Mouse (Mus musculus): ENCODE data around the gene Hnrnpa3. TPM values are rescaled to one million over a fixed set of nuclear protein-coding genes. Genes with fewer than 3 reads are reported as not detected.

Hnrnpa3 gene
- polyA plus RNA-seq, 1 experiment from 2014 or later, result 360 TPM

DNA sequence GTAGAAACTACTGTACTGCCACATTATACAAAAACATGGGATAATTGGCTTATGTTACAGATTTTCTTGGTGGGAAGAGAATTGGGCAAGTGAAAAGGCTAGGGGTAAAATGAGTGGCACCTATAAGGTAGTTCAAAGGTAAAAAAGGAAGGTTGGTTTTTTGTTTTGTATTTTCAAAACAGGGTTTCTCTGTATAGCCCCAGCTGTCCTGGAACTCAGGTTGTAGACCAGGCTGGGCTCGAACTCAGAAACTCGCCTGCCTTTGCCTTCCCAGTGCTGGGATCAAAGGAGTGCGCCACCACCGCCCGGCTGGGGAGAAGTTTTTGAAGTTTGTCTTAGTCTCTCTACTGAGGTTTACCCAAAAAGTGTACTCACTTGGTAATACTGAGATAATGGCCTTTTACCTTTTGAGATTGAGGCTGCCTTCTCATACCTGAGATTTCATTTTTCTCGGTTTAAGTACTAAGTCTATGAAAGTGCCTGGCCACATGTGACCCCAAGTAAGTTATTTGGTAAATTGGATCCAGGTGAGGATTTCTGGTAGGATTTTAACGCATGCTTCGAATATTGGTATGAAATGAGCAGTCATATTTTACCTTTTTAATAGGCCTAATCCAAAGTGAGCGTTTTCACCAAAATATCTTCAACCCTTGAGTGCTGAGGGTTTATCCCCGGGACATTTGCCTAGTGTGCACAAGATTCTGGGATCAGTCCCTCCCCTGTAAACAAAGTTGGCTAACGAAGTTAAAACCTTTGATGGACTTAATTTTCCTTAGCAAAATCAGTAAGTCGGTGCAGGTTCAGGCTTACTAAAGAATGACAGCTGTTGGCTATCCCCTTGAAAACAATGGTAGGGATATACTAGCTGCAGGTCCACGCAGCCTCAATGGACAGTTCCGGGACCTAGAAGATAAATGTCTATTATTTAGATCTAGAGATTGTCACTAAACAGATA, 10.7 kb downstream of the Hnrnpa3 start:
- Histone ChIP-seq H3K27ac (no peak overlapping the region), H3K36me3 (peaks cover 3% of the 10 kb centered on the region; the same call in 1 of the 2 replicates), H3K4me2 (replicated peaks) (no peak overlapping the region), H3K9ac (no peak overlapping the region), H3K4me3 (no peak overlapping the region), H3K4me1 (no peaks in the 10 kb centered on the region), H3K9me3 (replicated peaks) (no peaks in the 10 kb centered on the region), H3K27me3 (no peaks in the 10 kb centered on the region)
- WGBS, result 44% methylated on average over 14 of the region's 14 CpGs
- no peak for ATAC-seq (ENCODE audit: low FRiP score)

DNA sequence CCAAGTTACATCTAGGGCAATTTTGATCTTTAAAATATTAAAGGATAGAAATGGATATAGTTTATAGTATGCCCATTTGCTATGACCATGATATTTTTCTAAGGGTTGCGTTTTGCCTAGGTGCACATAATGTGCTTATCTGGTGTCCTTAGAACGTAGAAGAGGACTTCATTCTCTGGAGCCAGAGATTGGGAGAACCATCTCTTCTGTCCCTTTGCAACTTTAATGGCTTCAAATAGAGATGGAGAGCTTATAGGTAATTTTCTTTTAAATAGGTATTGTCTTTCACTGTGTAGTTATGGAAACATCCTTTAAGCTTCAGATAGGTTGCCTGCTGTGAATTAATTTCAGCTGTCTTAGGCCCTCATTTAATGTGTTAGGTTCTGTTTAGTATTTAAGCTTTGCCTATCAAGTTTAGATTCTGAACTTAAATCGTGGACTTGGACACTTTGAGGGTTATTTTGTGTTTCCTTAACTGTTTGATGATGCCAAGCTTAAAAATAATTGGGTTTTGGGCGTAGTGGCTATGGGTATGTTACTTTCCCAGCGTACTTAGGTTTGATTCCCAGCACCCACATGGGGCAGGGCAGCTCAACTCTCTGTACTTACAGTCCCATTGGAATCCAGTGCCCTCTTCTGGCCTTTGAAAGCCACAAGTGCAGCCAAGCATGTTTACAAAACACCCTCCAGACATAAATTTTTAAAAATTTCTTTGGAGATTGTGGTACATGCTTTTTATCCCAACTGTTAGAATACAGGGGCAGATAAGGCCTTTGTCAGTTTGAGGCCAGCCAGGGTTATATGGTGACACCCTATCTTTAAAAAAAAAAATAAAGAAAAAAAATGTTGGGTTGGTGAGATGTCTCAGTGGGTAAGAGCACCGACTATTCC, 11.6 kb downstream of the Hnrnpa3 start:
- Histone ChIP-seq H3K27ac (no peak overlapping the region), H3K4me3 (no peak overlapping the region), H3K9ac (no peak overlapping the region), H3K36me3 (no peaks in the 10 kb centered on the region), H3K27me3 (no peaks in the 10 kb centered on the region), H3K4me1 (no peaks in the 10 kb centered on the region), H3K4me2 (replicated peaks) (no peak overlapping the region), H3K9me3 (replicated peaks) (no peaks in the 10 kb centered on the region)
- 87% methylated on average over 6 of the region's 6 CpGs for WGBS
- ATAC-seq (ENCODE audit: low FRiP score), result no peak

DNA sequence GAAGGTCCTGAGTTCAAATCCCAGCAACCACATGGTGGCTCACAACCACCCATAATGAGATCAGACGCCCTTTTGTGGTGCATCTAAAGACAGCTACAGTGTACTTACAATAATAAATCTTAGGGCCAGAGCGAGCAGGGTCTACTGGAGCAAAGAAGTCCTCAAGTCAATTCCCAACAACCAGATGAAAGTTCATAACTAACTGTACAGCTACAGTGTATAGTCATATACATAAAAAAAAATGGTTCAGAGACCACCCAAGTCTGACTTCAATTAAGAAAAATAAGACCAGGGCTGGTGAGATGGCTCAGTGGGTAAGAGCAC, 12.2 kb downstream of the Hnrnpa3 start:
- 89% methylated on average over 2 of the region's 2 CpGs for WGBS
- H3K4me1 ChIP-seq, result no peaks in the 10 kb centered on the region
- H3K4me3 ChIP-seq, result no peak overlapping the region
- no peaks in the 10 kb centered on the region for H3K36me3 ChIP-seq
- no peak overlapping the region for H3K27ac ChIP-seq
- no peaks in the 10 kb centered on the region for H3K27me3 ChIP-seq
- H3K4me2 ChIP-seq (replicated peaks), result no peak overlapping the region
- H3K9ac ChIP-seq, result no peak overlapping the region
- no peak for ATAC-seq (ENCODE audit: low FRiP score)
- H3K9me3 ChIP-seq (replicated peaks), result no peaks in the 10 kb centered on the region

DNA sequence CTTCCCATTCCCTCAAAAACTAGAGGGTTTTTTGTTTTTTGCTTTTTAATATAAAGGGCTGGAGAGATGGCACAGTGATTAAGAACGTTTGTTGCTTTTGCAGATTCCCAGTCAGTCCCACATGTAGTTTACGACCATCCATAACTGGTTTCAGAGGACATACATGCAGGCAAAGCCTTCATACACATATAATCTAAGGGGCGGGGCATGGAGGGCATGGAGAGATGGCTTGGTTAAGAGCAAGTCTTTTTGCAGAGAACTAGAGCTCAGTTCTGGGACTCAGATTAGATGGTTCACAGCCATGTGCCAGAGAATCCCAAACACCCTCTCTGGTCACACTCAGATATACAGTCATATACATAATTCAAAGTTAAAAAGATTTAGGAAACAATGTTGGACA, 13.5 kb downstream of the Hnrnpa3 start:
- no peaks in the 10 kb centered on the region for H3K9me3 ChIP-seq (replicated peaks)
- no peaks in the 10 kb centered on the region for H3K36me3 ChIP-seq
- H3K4me1 ChIP-seq, result peaks cover 4% of the 10 kb centered on the region
- ATAC-seq (ENCODE audit: low FRiP score), result no peak
- no peaks in the 10 kb centered on the region for H3K27me3 ChIP-seq
- 82% methylated on average over 3 of the region's 3 CpGs for WGBS
- H3K4me3 ChIP-seq, result no peak overlapping the region
- no peak overlapping the region for H3K27ac ChIP-seq
- H3K9ac ChIP-seq, result no peak overlapping the region
- H3K4me2 ChIP-seq (replicated peaks), result no peak overlapping the region

DNA sequence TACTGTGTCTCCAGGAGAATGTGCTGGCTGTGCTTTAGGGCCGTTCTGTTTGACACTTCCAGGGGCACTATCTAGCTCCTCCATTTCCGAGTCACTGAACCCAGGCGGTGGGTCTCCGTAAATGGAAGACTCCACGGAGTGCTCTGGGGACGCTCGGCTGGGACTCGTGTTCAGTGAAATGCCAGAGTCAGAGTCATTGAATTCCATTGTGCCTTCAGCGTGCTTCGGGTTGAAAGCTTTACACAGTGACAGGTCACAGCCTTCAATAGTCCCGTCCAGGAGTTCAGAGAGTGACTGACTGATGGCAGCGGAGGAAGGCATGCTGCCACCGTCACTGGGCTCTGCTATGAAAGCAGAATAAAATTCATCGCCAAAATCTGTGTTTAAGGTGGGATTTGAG, 17.5 kb downstream of the Hnrnpa3 start:
- WGBS, result 65% methylated on average over 14 of the region's 14 CpGs
- H3K27ac ChIP-seq, result no peak overlapping the region
- H3K9ac ChIP-seq, result no peak overlapping the region; the same call in 1 of the 2 replicates
- H3K4me1 ChIP-seq, result peaks cover 4% of the 10 kb centered on the region
- H3K27me3 ChIP-seq, result no peaks in the 10 kb centered on the region
- H3K4me2 ChIP-seq (replicated peaks), result 0 out of 2 replicates have a peak overlapping the region, but pooled peaks have one; percentile 4
- H3K36me3 ChIP-seq, result no peaks in the 10 kb centered on the region
- no peak overlapping the region for H3K4me3 ChIP-seq
- ATAC-seq (ENCODE audit: low FRiP score), result no peak
- H3K9me3 ChIP-seq (replicated peaks), result no peaks in the 10 kb centered on the region

DNA sequence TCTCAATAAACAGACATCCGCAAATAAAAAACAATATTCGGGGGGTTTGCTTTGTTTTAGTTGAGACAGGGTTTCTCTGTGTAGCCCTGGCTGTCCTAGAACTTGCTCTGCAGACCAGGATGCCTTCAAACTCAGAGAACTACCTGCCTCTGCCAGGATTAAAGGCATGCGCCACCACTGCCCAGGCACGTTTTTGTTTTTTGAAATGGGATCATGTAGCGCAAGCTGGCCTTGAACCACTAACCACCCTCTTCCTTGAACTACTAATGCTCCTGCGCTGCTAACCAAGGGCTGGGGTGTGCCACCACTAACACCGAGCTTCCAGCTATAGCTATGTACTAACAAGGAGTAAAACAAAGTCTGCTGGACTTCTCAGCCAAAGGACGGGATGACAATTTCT, 20.9 kb downstream of the Hnrnpa3 start:
- H3K27me3 ChIP-seq, result no peaks in the 10 kb centered on the region
- H3K9ac ChIP-seq, result no peak overlapping the region
- no peaks in the 10 kb centered on the region for H3K9me3 ChIP-seq (replicated peaks)
- H3K36me3 ChIP-seq, result no peaks in the 10 kb centered on the region
- H3K27ac ChIP-seq, result no peak overlapping the region
- 92% methylated on average over 8 of the region's 8 CpGs for WGBS
- no peak overlapping the region for H3K4me3 ChIP-seq
- no peak overlapping the region for H3K4me2 ChIP-seq (replicated peaks)
- ATAC-seq (ENCODE audit: low FRiP score), result no peak
- H3K4me1 ChIP-seq, result peaks cover 4% of the 10 kb centered on the region

DNA sequence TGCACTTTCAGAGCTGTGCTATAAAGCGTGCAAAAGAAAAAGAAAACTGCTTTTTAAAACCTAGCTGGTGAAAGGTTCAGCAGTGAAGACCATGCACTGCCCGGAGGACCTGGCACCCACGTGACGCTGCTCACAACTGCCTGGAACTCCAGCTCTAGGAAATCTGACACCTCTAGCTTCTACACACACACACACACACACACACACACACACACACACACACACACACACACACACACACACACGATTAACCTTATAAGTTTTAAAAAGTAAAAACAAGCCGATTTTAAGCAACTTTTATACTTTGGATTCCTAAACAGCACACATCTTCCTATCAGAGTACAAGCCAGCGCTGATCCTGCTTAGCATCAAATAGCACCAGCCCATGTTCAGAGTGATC, 22.4 kb downstream of the Hnrnpa3 start:
- 63% methylated on average over 7 of the region's 7 CpGs for WGBS
- no peaks in the 10 kb centered on the region for H3K36me3 ChIP-seq
- H3K4me2 ChIP-seq (replicated peaks), result no peak overlapping the region
- H3K4me1 ChIP-seq, result peaks cover 4% of the 10 kb centered on the region
- H3K9ac ChIP-seq, result no peak overlapping the region
- no peak overlapping the region for H3K4me3 ChIP-seq
- ATAC-seq (ENCODE audit: low FRiP score), result no peak
- H3K9me3 ChIP-seq (replicated peaks), result no peaks in the 10 kb centered on the region
- H3K27ac ChIP-seq, result no peak overlapping the region
- no peaks in the 10 kb centered on the region for H3K27me3 ChIP-seq

DNA sequence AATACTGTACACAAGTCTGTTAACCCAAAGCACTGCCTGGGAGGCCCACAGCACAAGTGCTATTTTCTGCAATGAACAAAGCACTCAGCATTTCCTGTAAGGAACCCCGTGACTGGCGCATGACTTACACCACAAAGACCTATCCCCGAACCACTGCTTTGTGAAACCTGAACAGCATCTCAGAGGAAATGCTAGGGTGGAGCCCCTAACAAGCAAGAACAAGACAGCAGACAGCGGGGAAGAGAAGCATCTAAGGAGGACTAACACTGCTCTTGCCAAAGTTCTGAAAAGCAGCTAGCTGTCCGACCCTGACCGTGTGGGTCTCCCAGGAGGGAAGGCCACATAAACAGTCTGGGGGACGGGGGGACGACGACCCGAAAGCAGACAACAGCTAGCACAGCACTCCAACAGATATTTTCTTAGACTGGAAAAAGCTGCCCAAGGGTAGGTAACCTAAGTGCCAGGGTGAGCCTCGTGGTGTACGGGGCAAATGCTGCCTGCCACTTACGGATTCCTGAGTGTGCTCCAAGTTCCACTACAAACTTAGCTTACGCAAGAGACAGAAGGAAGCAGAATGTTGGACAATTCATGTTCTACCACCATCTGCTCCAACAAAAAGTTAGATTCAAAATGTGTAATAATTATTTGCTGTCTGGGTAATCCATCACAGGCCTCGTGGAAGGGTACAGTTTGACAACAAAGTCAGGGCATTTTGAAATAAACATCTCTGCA, 24.1 kb downstream of the Hnrnpa3 start:
- no peak overlapping the region for H3K9ac ChIP-seq
- ATAC-seq (ENCODE audit: low FRiP score), result no peak
- WGBS, result 66% methylated on average over 15 of the region's 15 CpGs
- H3K4me2 ChIP-seq (replicated peaks), result no peak overlapping the region
- H3K4me1 ChIP-seq, result no peaks in the 10 kb centered on the region
- no peaks in the 10 kb centered on the region for H3K9me3 ChIP-seq (replicated peaks)
- H3K27me3 ChIP-seq, result no peaks in the 10 kb centered on the region
- peak overlapping the region; percentile 24; the same call in 1 of the 2 replicates for H3K27ac ChIP-seq
- H3K36me3 ChIP-seq, result no peaks in the 10 kb centered on the region
- no peak overlapping the region for H3K4me3 ChIP-seq

DNA sequence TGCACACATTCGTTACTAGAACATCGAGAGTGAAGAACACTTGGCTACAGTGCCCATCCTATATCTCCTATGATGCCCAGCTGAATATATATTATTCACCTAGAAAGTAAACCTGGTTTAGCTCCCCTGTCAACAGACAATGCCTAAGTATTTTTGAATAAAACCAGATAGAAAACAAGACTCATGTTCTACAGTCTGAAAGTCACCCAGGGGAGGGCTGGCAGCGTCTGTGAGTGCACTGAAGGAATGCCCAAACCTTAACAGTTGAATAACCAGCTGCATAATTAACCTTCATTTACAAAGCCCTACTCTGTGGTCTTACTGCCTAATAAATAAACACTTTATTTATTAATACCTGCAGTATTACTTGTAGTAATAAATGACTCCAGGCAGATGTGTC, 25.5 kb downstream of the Hnrnpa3 start:
- no peak for ATAC-seq (ENCODE audit: low FRiP score)

DNA sequence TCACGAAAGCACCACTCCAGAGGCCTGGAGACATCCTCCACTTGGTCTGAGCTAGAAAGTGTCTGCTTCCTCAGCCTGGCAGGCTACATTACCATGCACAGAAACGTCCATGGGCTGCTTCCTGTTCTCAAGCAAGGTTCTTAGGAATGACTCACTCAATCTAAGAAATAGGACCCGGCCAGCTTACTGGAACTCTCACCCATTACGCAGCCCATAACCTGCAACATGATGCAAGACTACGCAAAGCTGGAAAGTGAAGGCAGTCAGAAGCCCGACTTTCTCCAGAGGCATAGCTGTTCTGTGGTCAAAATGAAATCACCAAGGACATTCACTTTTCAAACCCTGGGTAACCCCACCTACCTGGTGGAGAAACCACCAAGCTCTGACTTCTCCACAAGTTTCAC, 26.4 kb downstream of the Hnrnpa3 start:
- Histone ChIP-seq H3K4me1 (no peaks in the 10 kb centered on the region), H3K9ac (no peak overlapping the region), H3K36me3 (no peaks in the 10 kb centered on the region), H3K27me3 (no peaks in the 10 kb centered on the region), H3K4me3 (no peak overlapping the region), H3K9me3 (replicated peaks) (no peaks in the 10 kb centered on the region), H3K4me2 (replicated peaks) (no peak overlapping the region), H3K27ac (no peak overlapping the region)
- 85% methylated on average over 6 of the region's 6 CpGs for WGBS
- ATAC-seq (ENCODE audit: low FRiP score), result no peak

More for the DNA sequence above, 25.5 kb downstream of the Hnrnpa3 start:
- no peaks in the 10 kb centered on the region for H3K9me3 ChIP-seq (replicated peaks)
- no peak overlapping the region for H3K9ac ChIP-seq
- no peaks in the 10 kb centered on the region for H3K27me3 ChIP-seq
- H3K4me3 ChIP-seq, result no peak overlapping the region
- H3K4me1 ChIP-seq, result no peaks in the 10 kb centered on the region
- H3K4me2 ChIP-seq (replicated peaks), result no peak overlapping the region
- H3K36me3 ChIP-seq, result no peaks in the 10 kb centered on the region
- no peak overlapping the region for H3K27ac ChIP-seq
- WGBS, result 81% methylated on average over 3 of the region's 3 CpGs

DNA sequence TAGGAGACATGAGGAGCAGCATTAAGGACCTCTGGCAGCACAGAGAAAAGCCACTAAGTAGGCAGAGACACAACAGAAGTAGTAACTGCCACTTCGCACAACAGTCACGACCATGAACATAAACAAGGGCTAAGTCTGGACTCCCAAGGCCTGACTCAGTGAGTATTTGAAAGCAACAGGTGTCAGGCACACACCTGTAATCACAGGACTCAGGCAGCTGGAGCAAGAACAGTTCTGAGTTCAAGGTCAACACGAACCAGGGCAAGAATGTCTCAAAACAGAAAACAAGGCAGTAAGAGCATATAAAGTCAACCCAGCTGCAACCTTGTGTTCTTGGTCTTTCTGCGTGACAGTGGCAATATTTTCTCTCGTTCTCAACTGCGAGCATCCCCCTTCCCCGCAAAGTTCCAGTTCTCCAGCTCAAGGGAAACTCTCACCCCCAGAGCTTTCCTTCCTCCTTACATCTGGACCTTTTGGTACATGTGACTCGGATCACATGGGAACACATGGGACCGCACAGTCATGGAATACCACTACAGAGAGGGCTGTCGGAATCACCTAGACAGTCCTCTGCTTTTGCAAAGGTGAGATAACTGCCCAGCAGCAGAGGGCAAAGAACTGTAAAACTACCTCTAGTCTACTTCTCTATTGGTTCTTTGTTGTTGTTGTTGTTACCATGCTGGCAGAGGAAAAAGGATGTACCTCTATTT, 28.1 kb downstream of the Hnrnpa3 start:
- Histone ChIP-seq H3K27me3 (no peaks in the 10 kb centered on the region), H3K9ac (no peak overlapping the region), H3K9me3 (replicated peaks) (no peaks in the 10 kb centered on the region), H3K4me1 (no peaks in the 10 kb centered on the region), H3K4me2 (replicated peaks) (no peak overlapping the region), H3K36me3 (no peaks in the 10 kb centered on the region), H3K27ac (no peak overlapping the region), H3K4me3 (no peak overlapping the region)
- ATAC-seq (ENCODE audit: low FRiP score), result no peak
- 90% methylated on average over 10 of the region's 10 CpGs for WGBS
